Mouse (Mus musculus) hindbrain, embryonic 10.5 days (tissue): ENCODE measurements around the gene Edem1. TPM values are rescaled to one million over a fixed set of nuclear protein-coding genes. Genes with fewer than 3 reads are reported as not detected.
"Not testable (repeated sequence)": the region's sequence is repeated elsewhere in the genome, so short reads cannot be mapped to it uniquely, and the experiment has no call there.

ENCODE experiments used
- DNase-seq: peaks from one replicate; pipeline ENCODE4 v3.0.0-alpha.2; 2017; ENCODE audit warnings: low spot score
- H3K27ac ChIP-seq: fragments of 300-500 bp; sonication (generic); 2 replicates; pipeline ENCODE4 v1.5.1; 2016; ENCODE audit warnings: mild to moderate bottlenecking, moderate library complexity
- H3K27me3 ChIP-seq: fragments of 300-500 bp; sonication (generic); 2 replicates; pipeline ENCODE4 v1.6.1; 2016; ENCODE audit warnings: mild to moderate bottlenecking; ENCODE audit not compliant: poor library complexity, insufficient read depth, severe bottlenecking
- H3K36me3 ChIP-seq: fragments of 300-500 bp; sonication (generic); 2 replicates; pipeline ENCODE4 v1.6.1; 2016; ENCODE audit warnings: mild to moderate bottlenecking, moderate library complexity
- H3K4me1 ChIP-seq: fragments of 300-500 bp; sonication (generic); replicated peaks from 2 replicates; pipeline ENCODE4 v1.6.1; 2016; ENCODE audit warnings: mild to moderate bottlenecking
- H3K4me3 ChIP-seq: fragments of 300-500 bp; sonication (generic); 2 replicates; pipeline ENCODE4 v1.5.1; 2016; ENCODE audit warnings: mild to moderate bottlenecking, moderate library complexity
- H3K9me3 ChIP-seq: fragments of 300-500 bp; sonication (generic); 2 replicates; pipeline ENCODE4 v1.6.1; 2016; ENCODE audit warnings: mild to moderate bottlenecking, moderate library complexity
- WGBS: fragments of 180-500 bp; shearing (Covaris S2); methylation state at CpG from one replicate; pipeline ENCODE4 v1.1.7; 2016; 5-methylcytosine and 5-hydroxymethylcytosine counted together
- polyA plus RNA-seq: library from polyadenylated mRNA; unstranded; fragments of >200 nt; fragmentation: Nextera tagmentation; extraction: Ambion mirVana; gene quantifications from 2 replicates; pipeline ENCODE4 v1.2.1, GENCODE M21; 2016

Edem1 gene
- polyA plus RNA-seq, 1 experiment from 2014 or later = 16.8 TPM

- 85% methylated on average over 5 of the region's 5 CpGs for WGBS
- Histone ChIP-seq H3K36me3 (peaks cover 3% of the 10 kb centered on the region; the same call in 1 of the 2 replicates), H3K27me3 (no peaks in the 10 kb centered on the region), H3K4me1 (no peaks in the 10 kb centered on the region), H3K27ac (no peak overlapping the region), H3K4me3 (no peak overlapping the region), H3K9me3 (peaks cover 4% of the 10 kb centered on the region; the same call in 1 of the 2 replicates)
- DNase-seq = no peak
Observed at GRCm38 (mm10) chr6:108866317-108866716, 37.9 kb downstream of the Edem1 start.

GRCm38 (mm10) chr6:108869031-108869430 is 40.6 kb downstream of the Edem1 start:
- H3K27ac ChIP-seq, H3K4me1 ChIP-seq, H3K36me3 ChIP-seq, H3K27me3 ChIP-seq, H3K9me3 ChIP-seq, H3K4me3 ChIP-seq, DNase-seq: not testable (repeated sequence)
- 70% methylated on average over 2 of the region's 2 CpGs for WGBS

- H3K36me3 ChIP-seq = no peaks in the 10 kb centered on the region
- no peak overlapping the region for H3K4me3 ChIP-seq
- H3K9me3 ChIP-seq = no peaks in the 10 kb centered on the region
- no peaks in the 10 kb centered on the region for H3K27me3 ChIP-seq
- H3K4me1 ChIP-seq = no peaks in the 10 kb centered on the region
- H3K27ac ChIP-seq = no peak overlapping the region
- no peak for DNase-seq
- 88% methylated on average over 2 of the region's 2 CpGs for WGBS
Observed at GRCm38 (mm10) chr6:108870421-108870820, 42.0 kb downstream of the Edem1 start.

GRCm38 (mm10) chr6:108871251-108871650 is 42.8 kb downstream of the Edem1 start:
- H3K4me3 ChIP-seq = no peak overlapping the region
- WGBS = 89% methylated on average over 4 of the region's 4 CpGs
- H3K4me1 ChIP-seq = no peaks in the 10 kb centered on the region; the same call in 1 of the 2 replicates
- no peaks in the 10 kb centered on the region for H3K27me3 ChIP-seq
- no peak for DNase-seq
- H3K36me3 ChIP-seq = no peaks in the 10 kb centered on the region
- H3K9me3 ChIP-seq = no peaks in the 10 kb centered on the region
- H3K27ac ChIP-seq = no peak overlapping the region

- Histone ChIP-seq H3K36me3 (no peaks in the 10 kb centered on the region), H3K4me3 (no peak overlapping the region), H3K4me1 (peaks cover 5% of the 10 kb centered on the region; the same call in 1 of the 2 replicates), H3K27ac (no peak overlapping the region), H3K27me3 (no peaks in the 10 kb centered on the region), H3K9me3 (peaks cover 5% of the 10 kb centered on the region; the same call in 1 of the 2 replicates)
- DNase-seq = no peak
- 82% methylated on average over 1 of the region's 1 CpGs for WGBS
Observed at GRCm38 (mm10) chr6:108875344-108875743, 46.9 kb downstream of the Edem1 start.

DNA sequence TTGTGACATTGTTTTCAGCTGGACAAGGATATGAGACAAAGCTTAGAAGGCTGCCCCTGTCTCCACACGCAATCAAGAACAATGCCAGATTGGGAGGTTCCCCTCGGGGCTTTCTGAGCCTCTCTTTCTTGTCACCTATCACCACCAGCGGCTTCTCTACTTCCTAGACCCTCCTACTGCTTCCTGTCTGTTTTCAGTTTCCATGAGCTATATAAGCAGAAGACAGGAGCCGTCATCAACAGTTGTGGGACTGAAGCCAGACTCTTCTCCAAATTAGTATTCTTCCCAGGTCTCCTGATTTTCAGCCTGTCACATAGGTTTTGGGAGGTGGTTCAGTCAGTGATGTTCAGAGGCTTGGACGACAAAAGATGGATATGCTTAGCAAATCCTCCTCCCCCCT is 47.6 kb downstream of the Edem1 start:
- H3K9me3 ChIP-seq = peaks cover 7% of the 10 kb centered on the region; the same call in 1 of the 2 replicates
- no peak for DNase-seq
- peak overlapping the region; percentile 5; the same call in 1 of the 2 replicates for H3K27ac ChIP-seq

GRCm38 (mm10) chr6:108876486-108876885 is 48.0 kb downstream of the Edem1 start:
- WGBS = 58% methylated on average over 2 of the region's 2 CpGs
- H3K36me3 ChIP-seq = no peaks in the 10 kb centered on the region
- DNase-seq = no peak
- no peaks in the 10 kb centered on the region for H3K27me3 ChIP-seq
- peaks cover 11% of the 10 kb centered on the region; the same call in 1 of the 2 replicates for H3K9me3 ChIP-seq
- H3K27ac ChIP-seq = no peak overlapping the region
- peaks cover 5% of the 10 kb centered on the region; the same call in 1 of the 2 replicates for H3K4me1 ChIP-seq
- H3K4me3 ChIP-seq = no peak overlapping the region

More for the DNA sequence above, 47.6 kb downstream of the Edem1 start:
- WGBS = 40% methylated on average over 5 of the region's 5 CpGs
- Histone ChIP-seq H3K4me3 (no peak overlapping the region), H3K4me1 (peaks cover 5% of the 10 kb centered on the region; the same call in 1 of the 2 replicates), H3K27me3 (no peaks in the 10 kb centered on the region), H3K36me3 (no peaks in the 10 kb centered on the region)

DNA sequence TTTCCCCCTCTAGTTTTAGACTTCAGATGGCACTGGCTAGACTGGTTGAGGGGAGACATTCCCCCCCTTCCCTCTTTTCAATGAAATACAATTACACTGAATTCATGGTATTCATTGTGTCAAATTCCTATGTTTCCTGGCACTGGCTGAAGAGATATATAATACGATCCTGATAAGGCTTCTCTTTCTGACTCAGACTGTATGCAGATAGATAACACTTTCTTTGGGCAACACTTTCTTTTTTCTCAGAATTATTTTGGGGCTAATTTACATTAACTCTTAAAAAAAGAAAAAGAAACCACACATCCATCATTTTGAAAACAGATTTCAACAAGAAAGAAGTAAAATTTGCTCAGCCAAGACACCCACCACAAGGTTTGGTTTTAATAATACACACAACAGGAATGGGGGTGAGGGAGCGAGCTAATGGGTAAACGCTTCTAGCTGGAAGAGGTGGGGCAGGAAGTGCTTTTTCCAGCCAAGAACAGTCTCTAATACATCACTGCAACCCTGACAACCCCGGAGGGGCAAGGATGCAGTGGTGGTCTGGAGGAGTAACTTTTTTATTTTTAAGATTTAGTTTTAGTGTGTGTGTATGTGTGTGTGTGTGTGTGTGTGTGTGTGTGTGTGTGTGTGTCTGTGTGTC is 52.0 kb downstream of the Edem1 start:
- no peak for DNase-seq
- H3K27me3 ChIP-seq = no peaks in the 10 kb centered on the region
- no peak overlapping the region for H3K4me3 ChIP-seq
- H3K4me1 ChIP-seq = peaks cover 5% of the 10 kb centered on the region; the same call in 1 of the 2 replicates
- peaks cover 12% of the 10 kb centered on the region; the same call in 1 of the 2 replicates for H3K9me3 ChIP-seq
- H3K27ac ChIP-seq = no peak overlapping the region
- 86% methylated on average over 4 of the region's 4 CpGs for WGBS
- H3K36me3 ChIP-seq = no peaks in the 10 kb centered on the region

- DNase-seq = no peak
- Histone ChIP-seq H3K9me3 (peaks cover 12% of the 10 kb centered on the region; the same call in 1 of the 2 replicates), H3K27ac (no peak overlapping the region), H3K4me1 (peaks cover 5% of the 10 kb centered on the region; the same call in 1 of the 2 replicates), H3K27me3 (no peaks in the 10 kb centered on the region), H3K4me3 (no peak overlapping the region), H3K36me3 (no peaks in the 10 kb centered on the region)
- WGBS = 92% methylated on average over 4 of the region's 4 CpGs
Observed at GRCm38 (mm10) chr6:108881074-108881473, 52.6 kb downstream of the Edem1 start.

- Histone ChIP-seq H3K4me1 (no peaks in the 10 kb centered on the region), H3K4me3 (no peak overlapping the region), H3K9me3 (peaks cover 11% of the 10 kb centered on the region; the same call in 1 of the 2 replicates), H3K27me3 (no peaks in the 10 kb centered on the region), H3K27ac (no peak overlapping the region), H3K36me3 (no peaks in the 10 kb centered on the region)
- no peak for DNase-seq
- whole genome bisulfite sequencing = 89% methylated on average over 2 of the region's 2 CpGs
Observed at GRCm38 (mm10) chr6:108883826-108884225, 55.4 kb downstream of the Edem1 start.

DNA sequence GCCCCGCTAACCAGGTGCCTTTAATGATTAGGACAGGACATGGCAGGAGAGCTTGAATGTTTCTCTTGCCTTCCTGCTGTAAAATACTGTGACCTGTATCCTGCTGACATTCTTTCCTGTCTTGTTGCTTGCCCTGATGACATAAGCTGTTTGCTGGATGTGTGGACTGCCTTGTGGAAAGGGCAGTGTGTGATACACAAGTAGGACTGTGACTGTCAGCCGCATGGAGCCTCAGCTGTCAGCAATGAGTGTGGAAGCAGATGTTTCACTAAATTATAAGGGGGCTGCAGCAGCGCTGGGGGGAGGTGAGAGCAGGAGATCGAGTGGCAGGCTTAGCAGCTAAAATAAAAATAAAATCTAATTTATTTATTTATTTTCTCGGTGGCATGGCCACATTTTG is 56.2 kb downstream of the Edem1 start:
- no peak overlapping the region for H3K27ac ChIP-seq
- peaks cover 7% of the 10 kb centered on the region; the same call in 1 of the 2 replicates for H3K9me3 ChIP-seq
- H3K27me3 ChIP-seq = no peaks in the 10 kb centered on the region
- no peak for DNase-seq
- no peaks in the 10 kb centered on the region for H3K36me3 ChIP-seq
- WGBS = 74% methylated on average over 5 of the region's 5 CpGs
- H3K4me3 ChIP-seq = no peak overlapping the region
- no peaks in the 10 kb centered on the region for H3K4me1 ChIP-seq

GRCm38 (mm10) chr6:108886346-108886745 is 57.9 kb downstream of the Edem1 start:
- DNase-seq = no peak
- Histone ChIP-seq H3K27ac (no peak overlapping the region), H3K4me1 (no peaks in the 10 kb centered on the region), H3K9me3 (peaks cover 2% of the 10 kb centered on the region; the same call in 1 of the 2 replicates), H3K27me3 (no peaks in the 10 kb centered on the region), H3K4me3 (no peak overlapping the region), H3K36me3 (no peaks in the 10 kb centered on the region)
- 75% methylated on average over 4 of the region's 4 CpGs for WGBS

GRCm38 (mm10) chr6:108892589-108892988 is 64.1 kb downstream of the Edem1 start:
- 87% methylated on average over 5 of the region's 5 CpGs for WGBS
- DNase-seq = no peak

More at GRCm38 (mm10) chr6:108892589-108892988, 64.1 kb downstream of the Edem1 start:
- H3K4me1 ChIP-seq = no peaks in the 10 kb centered on the region
- no peaks in the 10 kb centered on the region for H3K36me3 ChIP-seq
- no peaks in the 10 kb centered on the region for H3K27me3 ChIP-seq
- no peak overlapping the region for H3K4me3 ChIP-seq
- H3K9me3 ChIP-seq = no peaks in the 10 kb centered on the region
- no peak overlapping the region for H3K27ac ChIP-seq
